Mouse (Mus musculus): ENCODE data around the gene Tspan18.

GRCm38 (mm10) chr2:93377797-93378196, 43.5 kb upstream of the Tspan18 start:
- TF ChIP-seq CTCF (IDR thresholded peaks at IDR 0.05; ENCODE audit: low read depth): no peak
- no peak for TF ChIP-seq EP300 (IDR thresholded peaks at IDR 0.05; ENCODE audit: low read depth)

All from liver, embryonic 14.5 days (tissue).